Mouse (Mus musculus) left cerebral cortex, postnatal 14 days (tissue): ENCODE results near the gene Gm11992. TPM values are rescaled to one million over a fixed set of nuclear protein-coding genes. Genes with fewer than 3 reads are reported as not detected.

Experiments used
- DNase-seq, 2 experiments: peaks; one replicate each; pipeline ENCODE4 v3.0.0; 2021 to 2022; ENCODE audit warnings: low spot score in 2 of 2, mixed read lengths in 1 of 2
- intact Hi-C: fragments of 180-260 bp; cut with DNase I; formaldehyde crosslinking; loops from one replicate; pipeline ENCODE4 v1.15.1; 2025
- long read RNA-seq, 2 experiments: library from polyadenylated mRNA; stranded (forward); transcript quantifications; one replicate each; pipeline ENCODE4 v2.0.0; 2021
- total RNA-seq, 2 experiments: library from RNA; stranded (reverse); gene quantifications; 2 replicates each; pipeline ENCODE4 v1.2.3; 2021

Gene Gm11992
- under 1 TPM; 0.76 to 0.94 TPM for total RNA-seq
- long read RNA-seq, experiment 1, partial matches to known transcripts = 0 of 4 reads
- long read RNA-seq, experiment 1, other reads (novel, unspliced or antisense) = 0 of 4 reads
- long read RNA-seq, experiment 2 = 0 reads

GRCm38 (mm10) chr11:9048011-9048702, at the start of gene Gm11992:
Gene Gm11992, plus strand, starts transcription at chr11:9048594.
- intact Hi-C loops = no loop called here
- peak; percentile 80 to 84 for DNase-seq

GRCm38 (mm10) chr11:9008761-9009160, 39.6 kb upstream of the Gm11992 start:
- intact Hi-C loops = no loop called here

GRCm38 (mm10) chr11:9010416-9010815, 38.0 kb upstream of the Gm11992 start:
- no peak for DNase-seq
- intact Hi-C loops = no loop called here

More at GRCm38 (mm10) chr11:9008761-9009160, 39.6 kb upstream of the Gm11992 start:
- no peak for DNase-seq

- peak; percentile 70 to 73 for DNase-seq
- intact Hi-C loops = no loop called here
Measured at GRCm38 (mm10) chr11:9010853-9011339, 37.5 kb upstream of the Gm11992 start, which contains the start of gene Hus1. Gene Hus1, minus strand, starts transcription at chr11:9011191.

DNA sequence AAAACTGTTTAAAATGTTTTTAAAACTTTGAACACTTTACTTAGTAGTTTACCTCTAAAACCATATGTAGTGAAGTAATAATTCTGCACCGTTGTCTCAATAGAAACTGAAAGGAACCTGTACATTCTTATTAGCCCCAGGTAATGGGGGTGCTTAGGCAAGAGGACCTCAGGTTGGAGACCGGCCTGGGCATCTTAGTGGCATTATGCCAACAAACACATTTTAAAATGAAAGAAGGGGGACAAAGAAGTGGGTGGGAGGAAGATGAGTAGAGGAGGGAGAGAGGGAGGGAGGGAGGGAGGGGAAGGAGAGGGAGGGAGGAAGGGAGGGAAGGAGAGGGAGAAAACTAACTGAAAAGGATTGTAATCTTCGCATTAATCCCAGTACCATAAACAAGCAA, 37.0 kb upstream of the Gm11992 start:
- intact Hi-C loops = no loop called here
- DNase-seq = no peak

- intact Hi-C loops = no loop called here
- no peak for DNase-seq
Measured at GRCm38 (mm10) chr11:9014740-9015139, 33.7 kb upstream of the Gm11992 start.

GRCm38 (mm10) chr11:9018491-9019267, 29.7 kb upstream of the Gm11992 start:
- intact Hi-C loops = no loop called here
- no peak for DNase-seq

- intact Hi-C loops = no loop called here
- no peak for DNase-seq
Measured at GRCm38 (mm10) chr11:9020207-9020606, 28.2 kb upstream of the Gm11992 start.

DNA sequence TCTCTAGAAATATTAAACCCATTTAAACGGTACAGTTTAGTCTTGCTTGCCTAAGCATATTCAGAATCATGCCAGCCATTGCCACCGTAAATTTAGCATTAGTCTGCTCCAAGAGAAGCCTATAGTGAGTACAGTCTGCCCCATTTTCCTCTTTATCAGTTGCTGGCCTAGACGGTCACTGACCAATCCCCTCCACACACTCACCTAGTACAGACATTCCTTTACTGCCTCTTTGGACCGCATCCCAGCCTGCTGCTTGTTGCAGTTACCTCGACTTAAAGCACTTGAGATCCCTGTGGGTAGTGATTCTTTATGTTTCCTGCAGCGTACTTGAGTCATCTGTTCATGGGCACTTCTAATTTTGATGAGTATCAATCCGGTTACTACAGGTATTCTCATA, 23.6 kb upstream of the Gm11992 start:
- intact Hi-C loops = no loop called here
- DNase-seq = no peak

DNA sequence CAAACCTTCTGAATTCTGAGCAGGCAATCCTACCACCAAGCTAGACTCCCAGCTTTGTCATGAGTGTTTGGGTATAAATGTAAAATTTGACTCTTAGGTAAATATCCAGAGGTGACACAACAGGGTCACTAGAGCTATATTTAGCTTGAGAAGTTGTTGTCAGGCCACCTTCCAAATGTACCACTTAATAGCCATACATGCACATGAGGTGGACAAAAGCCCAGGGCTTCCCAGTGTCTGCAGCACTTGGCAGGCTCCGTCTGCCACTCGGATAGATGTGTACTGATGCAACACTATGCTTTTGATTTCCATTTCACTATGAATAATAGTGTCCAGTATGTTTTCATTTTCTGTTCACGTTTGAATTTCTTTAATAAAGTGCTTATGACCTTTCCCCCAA, 23.2 kb upstream of the Gm11992 start:
- intact Hi-C loops = no loop called here
- no peak for DNase-seq

DNA sequence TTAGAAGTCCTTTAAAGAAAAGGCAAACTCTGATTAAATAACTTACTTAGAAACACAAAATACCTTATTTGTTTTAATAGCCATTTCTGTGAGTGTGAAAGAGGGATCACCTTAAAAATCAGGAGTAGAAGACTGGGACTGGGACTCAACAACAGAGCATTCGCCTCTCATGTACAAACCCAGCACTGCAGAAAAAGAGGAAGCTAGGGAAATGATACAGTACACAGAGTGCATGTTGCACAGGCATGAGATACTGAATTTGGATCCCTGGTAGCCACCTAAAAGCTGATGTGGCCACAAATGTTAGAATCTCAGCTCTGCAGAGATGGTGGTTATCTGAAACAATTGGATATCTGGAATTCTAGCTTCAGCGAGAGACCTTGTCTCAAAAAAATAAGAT, 16.9 kb upstream of the Gm11992 start:
- intact Hi-C loops = no loop called here
- no peak for DNase-seq

- intact Hi-C loops = no loop called here
- DNase-seq = no peak
Measured at GRCm38 (mm10) chr11:9046546-9046945, 1.8 kb upstream of the Gm11992 start.

DNA sequence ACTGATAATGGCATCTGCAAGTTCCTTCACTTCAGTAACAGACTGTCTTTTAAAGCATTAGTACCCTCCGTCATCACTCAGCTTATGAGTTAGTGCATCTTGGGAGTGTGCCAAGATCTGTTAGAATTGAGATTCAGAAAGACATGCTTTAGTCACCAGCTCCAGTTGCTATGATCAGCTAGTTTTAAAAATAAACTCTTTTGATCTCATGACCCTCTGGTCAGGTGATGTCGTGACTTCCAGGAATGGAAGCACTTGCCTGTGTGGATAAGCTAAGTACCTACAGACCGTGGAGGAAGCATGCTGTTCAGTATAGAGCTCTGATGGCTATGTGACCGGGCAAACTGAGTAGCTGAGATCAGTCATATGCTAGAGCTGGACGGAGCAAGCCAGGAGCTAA, 1.4 kb upstream of the Gm11992 start:
- intact Hi-C loops = no loop called here
- peak; percentile 18 to 47 for DNase-seq

DNA sequence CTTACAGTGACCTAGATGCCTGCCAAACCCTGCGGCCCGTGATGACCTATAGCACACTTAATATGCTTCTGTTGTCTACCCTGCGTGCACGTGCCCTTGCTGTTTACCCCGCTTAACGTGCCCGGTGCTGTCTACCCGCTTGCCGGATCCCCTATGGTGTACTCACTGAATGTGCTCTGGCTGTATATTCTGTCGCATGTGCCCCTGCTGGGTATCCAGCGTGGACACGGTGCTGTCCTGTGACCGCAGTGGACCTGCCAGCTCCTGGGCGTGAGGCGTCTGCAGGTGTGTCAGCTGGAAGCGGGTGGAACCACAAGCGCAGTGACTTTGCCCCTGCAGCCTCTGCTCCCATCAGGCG, 288 bp downstream of the Gm11992 start, which contains the start of gene Sun3:
Gene Sun3 (minus strand): TSS at position 289 of the 358 bp plus-strand sequence.
- DNase-seq = no peak
- intact Hi-C loops = no loop called here

DNA sequence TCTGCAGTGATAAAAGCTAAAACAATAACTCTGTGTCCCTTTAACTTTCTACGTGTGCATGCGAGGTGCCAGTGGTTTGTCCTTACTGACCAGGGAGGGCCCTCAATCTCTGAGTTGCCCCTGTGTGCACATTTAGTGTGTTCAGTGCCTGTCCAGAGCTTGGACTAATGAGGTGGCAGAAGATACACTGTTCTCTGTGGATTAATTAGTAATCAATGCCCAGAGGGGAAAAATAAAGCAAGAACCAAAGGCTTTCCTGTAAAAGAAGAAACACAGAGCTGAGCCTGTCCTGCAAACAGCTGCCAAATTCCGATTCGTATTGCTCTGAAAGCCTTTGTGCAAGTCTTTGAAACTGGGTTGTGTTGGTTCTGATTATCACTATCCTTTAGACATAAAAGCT, 1.8 kb downstream of the Gm11992 start:
- intact Hi-C loops = no loop called here
- DNase-seq = no peak

DNA sequence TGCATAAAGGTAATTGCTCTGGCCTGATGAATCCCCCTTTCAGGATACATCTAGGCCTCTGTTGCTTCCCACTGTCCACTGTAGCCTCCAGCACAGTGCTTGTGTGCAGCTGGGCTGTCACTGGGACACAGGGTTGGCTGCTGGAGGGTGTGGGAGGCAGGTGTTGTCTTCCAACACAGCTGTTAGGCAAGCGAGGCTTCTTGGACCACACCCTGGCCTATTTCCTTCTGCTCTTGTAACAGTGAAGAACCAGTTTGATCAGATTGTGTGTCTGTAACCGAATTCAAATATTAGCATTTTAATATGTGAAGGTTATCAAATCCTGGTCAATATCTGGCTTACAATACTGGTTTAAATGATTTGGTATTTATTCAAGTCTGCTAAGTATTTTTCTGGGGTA, 3.5 kb downstream of the Gm11992 start:
- intact Hi-C loops = no loop called here
- DNase-seq = no peak

- intact Hi-C loops = no loop called here
- no peak for DNase-seq
Measured at GRCm38 (mm10) chr11:9056937-9057336, 8.5 kb downstream of the Gm11992 start.

- DNase-seq = no peak
- intact Hi-C loops = no loop called here
Measured at GRCm38 (mm10) chr11:9057711-9058110, 9.3 kb downstream of the Gm11992 start.

DNA sequence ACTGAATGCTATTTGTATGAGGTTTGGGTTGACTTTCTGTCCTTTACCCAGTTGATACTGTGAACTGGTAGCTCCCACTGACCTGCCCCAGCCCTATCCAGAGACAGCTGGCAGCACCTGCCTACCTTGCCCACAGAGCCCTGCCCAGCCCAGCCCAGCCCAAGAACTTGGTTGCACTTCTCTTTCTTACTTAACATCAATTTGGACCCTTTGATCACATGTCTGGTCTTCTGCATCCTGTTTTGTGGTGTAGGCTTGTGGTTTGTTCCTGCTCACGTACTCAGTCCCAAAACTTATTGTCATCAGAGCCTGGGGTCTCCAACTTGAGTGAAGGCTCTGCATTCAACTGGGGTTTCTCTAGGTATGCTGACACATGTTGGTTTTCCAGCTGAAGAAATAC, 11.6 kb downstream of the Gm11992 start:
- no peak for DNase-seq
- intact Hi-C loops = no loop called here

DNA sequence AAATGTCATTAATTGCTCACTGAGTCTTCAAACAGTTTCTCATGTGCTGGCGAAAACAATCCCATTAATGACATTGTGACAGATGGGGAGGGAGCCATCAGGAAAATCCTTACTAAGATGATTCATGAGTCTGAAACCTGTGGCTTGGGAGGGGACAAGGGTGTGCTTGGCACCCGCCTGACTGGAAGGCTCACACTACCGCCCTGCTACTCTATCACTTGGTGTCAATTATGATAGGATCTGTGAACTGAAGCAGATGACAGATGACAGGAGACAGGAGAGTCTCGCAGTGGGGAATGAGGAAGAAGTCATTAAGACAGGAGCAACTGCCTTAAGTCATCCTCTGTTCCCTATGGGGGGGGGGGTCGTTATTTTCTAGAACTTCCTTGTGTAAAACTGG, 12.1 kb downstream of the Gm11992 start:
- intact Hi-C loops = no loop called here
- DNase-seq = no peak

GRCm38 (mm10) chr11:9076444-9076843, 28.1 kb downstream of the Gm11992 start:
- no peak for DNase-seq
- intact Hi-C loops = no loop called here
